Mouse (Mus musculus) CH12.LX (cell line): ENCODE results near the gene Cyb5b.

ENCODE experiments used
- CTCF ChIP-seq, 2 experiments: IDR thresholded peaks in 1 of 2; conservative IDR thresholded peaks in 1 of 2; 2 replicates each; pipeline ENCODE4 v1.5.1; 2011 to 2012; ENCODE audit warnings: low read depth in 2 of 2, low read length in 2 of 2, improper control_type of control experiment in 1 of 2, inconsistent platforms in 1 of 2, mild to moderate bottlenecking in 1 of 2, moderate library complexity in 1 of 2
- E2F4 ChIP-seq: IDR thresholded peaks from 2 replicates; pipeline ENCODE4 v1.6.1; 2011; ENCODE audit warnings: low read depth, low read length, improper control_type of control experiment; ENCODE audit not compliant: insufficient replicate concordance
- EP300 ChIP-seq: IDR thresholded peaks from 2 replicates; pipeline ENCODE4 v1.6.1; 2011; ENCODE audit warnings: low read length, improper control_type of control experiment
- ETS1 ChIP-seq: conservative IDR thresholded peaks from 2 replicates; pipeline ENCODE4 v1.6.1; 2012; ENCODE audit warnings: low read depth, mild to moderate bottlenecking, inconsistent platforms, low read length, improper control_type of control experiment, moderate library complexity
- KAT2A ChIP-seq: IDR thresholded peaks from 2 replicates; pipeline ENCODE4 v1.6.1; 2012; ENCODE audit warnings: low read length, improper control_type of control experiment, inconsistent platforms; ENCODE audit not compliant: insufficient replicate concordance
- MAFK ChIP-seq: IDR thresholded peaks from 2 replicates; pipeline ENCODE4 v1.6.1; 2011; ENCODE audit warnings: low read length, improper control_type of control experiment; ENCODE audit not compliant: insufficient replicate concordance
- MAX ChIP-seq: IDR thresholded peaks from 2 replicates; pipeline ENCODE4 v1.6.1; 2011; ENCODE audit warnings: low read length, improper control_type of control experiment
- MAZ ChIP-seq: IDR thresholded peaks from 2 replicates; pipeline ENCODE4 v1.6.1; 2012; ENCODE audit warnings: low read depth, mild to moderate bottlenecking, inconsistent platforms, low read length, improper control_type of control experiment, moderate library complexity
- MEF2A ChIP-seq: IDR thresholded peaks from 2 replicates; pipeline ENCODE4 v1.6.1; 2014; ENCODE audit warnings: low read depth, mild to moderate bottlenecking, inconsistent platforms, low read length, improper control_type of control experiment, borderline replicate concordance
- MYC ChIP-seq: IDR thresholded peaks from 2 replicates; pipeline ENCODE4 v1.6.1; 2011; ENCODE audit warnings: low read depth, mild to moderate bottlenecking, improper control_type of control experiment, low read length
- POLR2A ChIP-seq: IDR thresholded peaks from 2 replicates; pipeline ENCODE4 v1.6.1; 2011; ENCODE audit warnings: low read depth, mild to moderate bottlenecking, improper control_type of control experiment, low read length
- POLR2AphosphoS2 ChIP-seq: IDR thresholded peaks from 2 replicates; pipeline ENCODE4 v1.6.1; 2011; ENCODE audit warnings: low read depth, low read length, improper control_type of control experiment
- TCF12 ChIP-seq: IDR thresholded peaks from 2 replicates; pipeline ENCODE4 v1.6.1; 2014; ENCODE audit warnings: low read depth, mild to moderate bottlenecking, inconsistent platforms, low read length, improper control_type of control experiment
- ZC3H11A ChIP-seq: IDR thresholded peaks from 2 replicates; pipeline ENCODE4 v1.6.1; 2012; ENCODE audit warnings: low read depth, mild to moderate bottlenecking, inconsistent platforms, low read length, improper control_type of control experiment

GRCm38 (mm10) chr8:107148802-107149201 is 1.6 kb upstream of the Cyb5b start:
- TF ChIP-seq TCF12 (no peak), MAFK (no peak), POLR2A (no peak), EP300 (no peak), MYC (no peak), MEF2A (no peak), MAX (no peak), CTCF (conservative IDR thresholded peaks at IDR 0.05 in 1 of 2, IDR thresholded peaks at IDR 0.05 in 1 of 2; ENCODE audit: low read depth in 2 of 2, low read length in 2 of 2) (no peak), POLR2AphosphoS2 (no peak), MAZ (no peak), E2F4 (no peak), KAT2A (no peak), ETS1 (no peak), ZC3H11A (no peak)
